Mouse (Mus musculus) lung, adult 2 months (tissue): ENCODE results near the gene Fgr.

Source experiments
- CTCF ChIP-seq: fragments of 200-500 bp; IDR thresholded peaks from 2 replicates; pipeline ENCODE4 v1.5.1; 2011; ENCODE audit warnings: mild to moderate bottlenecking, low read length, control low read depth; ENCODE audit not compliant: insufficient read depth
- POLR2A ChIP-seq: fragments of 200-500 bp; IDR thresholded peaks from 2 replicates; pipeline ENCODE4 v1.6.1; 2011; ENCODE audit warnings: low read depth, mild to moderate bottlenecking, control low read depth, low read length, borderline replicate concordance; ENCODE audit errors: extremely low read depth

- no peak for TF ChIP-seq POLR2A
- no peak for TF ChIP-seq CTCF
These were observed 50.5 kb downstream of the Fgr start for GRCm38 (mm10) chr4:133024404-133024803.
